Mouse (Mus musculus): ENCODE results near the gene Snx32.
A peak's percentile ranks its signal among the peaks of the same experiment; 100 is the strongest.

The Snx32 gene

DNA sequence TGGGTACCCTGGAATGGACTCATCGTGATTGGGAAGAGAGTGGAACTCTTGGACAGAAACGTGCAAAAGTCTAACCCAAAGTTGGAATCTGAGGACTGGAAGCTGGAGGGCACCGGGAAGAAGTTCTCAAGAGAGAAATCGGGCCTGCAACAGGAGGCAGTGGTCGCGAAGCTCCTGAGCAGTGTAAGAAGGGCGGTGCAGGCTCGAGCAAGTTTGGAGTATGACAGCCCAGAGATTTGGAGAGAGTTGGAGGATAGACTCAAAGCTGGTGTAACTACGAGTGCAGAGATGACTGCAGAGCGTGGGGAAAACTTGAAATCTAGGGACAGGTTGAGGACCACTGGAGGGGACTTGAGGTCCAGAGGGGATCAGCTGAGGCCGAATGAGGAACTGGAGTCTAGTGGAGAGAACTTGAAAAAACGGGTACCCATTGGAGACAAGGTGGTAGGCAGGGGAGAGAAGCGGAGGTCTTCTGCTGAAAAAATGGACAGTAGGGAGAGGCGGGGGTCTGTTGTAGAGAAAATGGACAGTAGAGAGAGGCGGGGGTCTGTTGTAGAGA lies 815 bp upstream of the Snx32 start:
- DNase-seq: no peak

DNA sequence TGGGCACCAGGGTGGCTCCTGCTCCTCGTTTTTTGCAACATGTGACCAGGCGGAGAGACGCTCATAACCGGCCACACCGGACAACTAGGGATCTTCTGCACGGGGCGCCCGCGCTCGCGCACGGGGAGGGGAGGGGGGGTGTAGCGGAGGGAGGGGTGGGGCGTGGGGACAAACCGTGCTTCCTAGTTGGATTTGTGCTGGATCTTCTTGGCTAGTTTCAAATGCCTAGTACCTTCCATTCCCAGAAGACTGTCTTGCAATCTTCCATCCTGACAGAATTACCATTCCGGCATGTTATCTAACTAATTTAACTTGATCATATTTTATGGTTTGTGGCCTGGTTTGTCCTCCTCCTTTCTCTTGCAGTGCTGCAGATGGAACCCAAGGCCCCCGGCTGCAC lies 6.7 kb downstream of the Snx32 start, which contains the start of gene 1700020D05Rik:
1700020D05Rik (minus strand) TSS at position 101 of the 400 bp plus-strand sequence.
- DNase-seq: no peak

DNA sequence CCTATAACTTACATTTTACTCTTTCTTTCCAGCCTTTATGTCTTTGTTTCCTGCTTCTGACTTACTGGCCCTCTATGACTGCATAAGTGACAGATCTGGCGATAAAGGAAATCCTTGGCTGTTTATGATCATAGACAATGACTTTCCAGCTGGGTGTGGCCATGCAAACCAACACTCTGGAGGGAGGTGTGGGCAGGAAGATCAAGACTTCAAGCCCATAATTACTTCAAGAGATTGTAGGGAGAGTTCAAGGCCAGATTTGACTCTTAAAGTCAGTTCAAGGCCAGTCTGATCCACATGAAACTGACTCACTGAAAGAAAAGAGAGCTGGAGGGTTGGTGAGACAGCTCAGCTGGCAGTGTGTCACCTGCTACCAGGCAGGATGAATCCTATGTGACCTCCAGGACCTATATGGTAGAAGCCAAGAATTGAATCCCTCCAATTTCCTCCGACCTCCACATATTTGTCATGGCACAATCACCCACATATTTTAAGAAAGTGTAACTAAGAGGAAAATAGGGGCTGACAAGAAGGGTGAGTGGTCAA lies 9.9 kb downstream of the Snx32 start:
- DNase-seq: no peak

DNA sequence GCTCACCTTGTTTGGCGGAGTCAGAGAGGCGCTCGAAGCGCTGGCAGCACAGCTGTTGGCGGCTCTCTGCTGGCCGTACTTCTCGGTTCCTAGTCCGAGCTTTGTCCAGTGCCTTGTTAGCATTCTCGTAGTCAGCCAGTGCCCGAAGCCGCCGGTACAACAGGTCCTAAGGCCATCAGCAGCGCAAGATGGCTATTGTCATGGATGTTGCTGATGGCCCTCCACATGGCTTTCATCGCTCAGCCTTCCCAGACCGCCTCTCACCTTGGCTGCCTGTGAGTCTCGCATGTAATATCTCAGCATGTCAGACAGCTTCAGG lies 14.3 kb downstream of the Snx32 start:
- DNase-seq: no peak

DNA sequence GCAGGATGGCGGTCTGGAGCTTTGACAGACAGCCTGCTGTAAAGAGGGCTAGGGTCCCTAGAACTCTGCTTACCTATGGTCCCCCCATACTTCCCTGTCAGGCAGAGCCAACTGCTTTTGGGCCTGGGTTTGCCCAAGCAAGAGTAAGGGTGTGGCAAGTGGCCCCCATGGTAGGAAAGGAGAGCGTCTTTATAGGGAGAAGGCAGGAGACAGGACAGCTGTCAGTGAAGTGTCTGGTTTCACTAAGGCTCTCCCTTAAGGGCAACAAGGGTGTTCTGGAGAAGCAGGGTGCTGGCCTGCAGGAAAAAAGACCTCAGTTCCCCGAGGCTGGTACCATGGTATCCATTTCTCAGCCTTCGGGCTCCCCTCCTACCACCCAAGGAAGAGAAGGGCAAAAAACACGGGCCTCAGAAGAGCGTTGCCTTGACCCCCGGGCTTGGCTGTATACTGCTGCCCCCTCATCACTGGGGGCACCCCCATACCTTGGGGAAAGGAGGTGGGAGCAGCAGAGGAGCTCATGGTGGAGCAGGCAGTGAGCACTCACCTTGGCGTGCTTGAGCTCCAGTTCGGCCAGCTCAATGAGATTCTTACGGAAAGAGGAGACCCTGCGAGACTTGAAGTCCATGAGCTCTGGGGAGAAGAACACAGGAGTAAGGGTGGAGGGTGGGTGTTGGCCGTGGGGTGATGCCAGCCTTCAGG lies 14.8 kb downstream of the Snx32 start:
- peak; percentile 25 for DNase-seq

DNA sequence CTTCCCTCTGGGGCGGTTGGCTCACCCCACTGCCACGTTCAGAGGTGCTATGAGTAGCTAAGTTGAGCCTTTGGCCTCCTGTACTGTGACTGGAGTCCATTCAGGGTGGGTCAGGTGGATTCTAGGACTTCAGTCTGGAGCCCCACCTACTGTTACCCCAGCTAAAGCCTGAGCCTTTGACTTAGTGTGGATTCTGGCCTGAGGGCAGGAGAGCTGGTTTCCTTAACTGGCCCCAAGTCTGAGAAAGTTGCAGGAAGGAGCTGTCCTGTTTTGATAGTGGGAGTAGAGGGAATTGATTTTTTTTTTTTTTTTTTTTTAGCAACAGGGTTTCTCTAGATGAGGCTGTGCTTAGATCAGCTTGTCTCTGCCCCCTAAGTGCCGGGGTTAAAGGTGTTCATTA lies 16.0 kb downstream of the Snx32 start:
- DNase-seq: no peak

DNA sequence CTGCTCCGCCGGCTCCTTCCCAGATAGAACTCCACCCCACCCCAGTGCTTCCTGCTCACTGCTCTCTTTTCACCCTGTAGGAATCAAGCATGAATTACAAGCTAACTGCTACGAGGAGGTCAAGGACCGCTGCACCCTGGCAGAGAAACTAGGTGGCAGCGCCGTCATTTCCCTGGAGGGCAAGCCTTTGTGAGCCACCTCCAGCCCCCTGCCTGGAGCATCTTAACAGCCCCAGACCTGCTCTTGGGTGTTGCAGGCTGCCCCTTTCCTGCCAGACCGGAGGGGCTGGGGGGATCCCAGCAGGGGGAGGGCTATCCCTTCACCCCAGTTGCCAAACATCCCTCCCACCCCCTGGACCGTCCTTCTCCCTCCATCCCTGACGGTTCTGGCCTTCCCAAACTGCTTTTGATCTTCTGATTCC lies 17.0 kb downstream of the Snx32 start:
- DNase-seq: peak; percentile 32

DNA sequence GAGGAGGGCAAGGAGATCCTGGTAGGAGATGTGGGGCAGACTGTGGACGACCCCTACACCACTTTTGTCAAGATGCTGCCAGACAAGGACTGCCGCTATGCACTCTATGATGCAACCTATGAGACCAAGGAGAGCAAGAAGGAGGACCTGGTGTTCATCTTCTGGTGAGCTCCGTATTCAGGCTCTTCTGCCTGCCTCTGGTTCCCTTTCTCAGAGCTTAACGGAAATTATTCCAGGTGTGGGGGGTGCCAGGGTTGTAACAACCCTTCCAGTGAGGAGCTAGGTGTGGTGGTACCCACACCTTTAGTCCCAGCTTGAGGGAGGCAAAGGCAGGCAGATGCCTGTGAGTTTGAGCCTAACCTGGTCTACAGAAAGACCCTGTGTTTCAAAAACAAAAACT lies 17.7 kb downstream of the Snx32 start:
- DNase-seq: no peak

DNA sequence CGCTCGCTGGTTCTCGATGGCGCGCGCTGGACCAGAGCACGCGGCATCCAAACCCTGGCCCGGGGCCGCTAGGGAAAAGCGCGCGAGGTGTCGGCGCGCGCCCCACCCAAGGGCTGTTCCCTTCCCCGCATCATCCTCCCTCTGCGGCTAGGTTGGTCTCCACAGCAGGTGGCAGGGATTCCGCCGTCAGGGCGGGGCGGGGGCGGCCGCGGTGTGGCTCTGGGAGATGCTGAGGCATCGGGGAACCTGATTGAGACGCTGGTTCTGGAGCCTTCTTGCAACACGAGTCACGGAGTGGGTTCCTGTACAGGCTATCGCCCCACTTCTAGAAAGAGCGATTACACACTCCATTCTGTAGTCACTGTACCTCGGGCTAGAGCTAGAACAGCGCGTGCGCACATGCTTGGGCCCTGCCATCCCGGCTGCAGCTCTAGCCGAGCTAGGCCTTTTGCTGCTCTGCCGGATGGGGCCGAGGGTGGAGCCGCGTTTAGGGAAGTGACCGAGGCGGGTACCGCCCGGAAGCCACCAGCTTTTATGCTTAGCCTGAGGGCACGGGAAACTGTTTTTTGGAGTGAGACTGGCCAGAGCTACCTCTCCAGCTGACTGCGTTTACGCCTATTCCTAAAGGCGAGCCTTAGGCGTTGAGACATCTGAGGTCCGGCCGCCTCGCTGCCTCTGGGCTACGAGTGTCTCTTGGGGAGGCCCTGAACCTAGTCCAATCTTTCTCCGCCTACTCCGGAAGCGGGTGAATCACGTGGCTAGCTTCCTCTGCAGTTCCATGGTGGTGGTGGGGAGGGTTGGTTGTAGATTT lies 19.2 kb downstream of the Snx32 start:
- DNase-seq: peak; percentile 76

DNA sequence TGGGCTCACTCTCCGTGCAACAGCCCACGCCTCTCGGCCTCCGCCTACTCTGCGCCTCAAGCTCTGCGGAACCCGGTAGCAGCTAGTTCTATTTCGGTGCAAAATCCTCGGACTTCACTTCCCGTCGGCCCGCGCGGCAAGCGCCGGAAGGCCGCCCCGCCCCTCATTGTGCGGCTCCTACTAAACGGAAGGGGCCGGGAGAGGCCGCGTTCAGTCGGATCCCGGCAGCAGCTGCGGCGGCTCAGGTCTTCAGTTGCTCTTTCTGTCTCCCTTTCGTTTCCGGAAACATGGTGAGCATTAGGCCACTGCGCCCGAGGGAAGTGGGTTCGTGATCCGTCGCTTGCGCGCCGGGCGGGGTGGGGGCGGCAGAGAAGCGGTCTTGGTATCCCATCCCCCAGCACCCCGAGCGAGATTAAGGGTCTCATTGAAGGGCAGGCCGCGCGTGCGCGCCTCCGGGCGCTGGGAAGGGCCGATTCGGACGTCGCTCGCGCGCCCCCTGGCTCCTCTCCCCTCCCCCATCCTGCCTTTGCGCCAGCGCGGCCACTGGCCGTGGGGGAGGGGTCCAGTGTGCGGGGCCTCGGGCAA lies 19.9 kb downstream of the Snx32 start, which contains the start of gene Cfl1:
Cfl1 (plus strand) TSS at position 143 of the 585 bp plus-strand sequence.
- DNase-seq: peak; percentile 92

DNA sequence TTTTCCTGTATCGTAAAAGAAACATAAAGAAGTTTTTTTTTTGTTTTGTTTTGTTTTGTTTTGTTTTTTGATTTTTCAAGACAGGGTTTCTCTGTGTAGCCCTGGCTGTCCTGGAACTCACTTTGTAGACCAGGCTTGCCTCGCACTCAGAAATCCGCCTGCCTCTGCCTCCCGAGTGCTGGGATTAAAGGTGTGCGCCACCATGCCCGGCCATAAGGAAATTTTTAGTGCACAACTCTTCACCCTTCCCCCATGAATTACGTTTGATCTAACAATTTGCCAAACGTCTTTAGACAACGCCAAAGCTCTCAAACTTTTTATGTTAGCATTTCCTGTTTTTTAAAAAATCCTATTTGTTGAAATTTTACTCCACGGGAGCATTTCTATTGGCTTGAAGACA lies 20.6 kb downstream of the Snx32 start:
- peak; percentile 30 for DNase-seq

DNA sequence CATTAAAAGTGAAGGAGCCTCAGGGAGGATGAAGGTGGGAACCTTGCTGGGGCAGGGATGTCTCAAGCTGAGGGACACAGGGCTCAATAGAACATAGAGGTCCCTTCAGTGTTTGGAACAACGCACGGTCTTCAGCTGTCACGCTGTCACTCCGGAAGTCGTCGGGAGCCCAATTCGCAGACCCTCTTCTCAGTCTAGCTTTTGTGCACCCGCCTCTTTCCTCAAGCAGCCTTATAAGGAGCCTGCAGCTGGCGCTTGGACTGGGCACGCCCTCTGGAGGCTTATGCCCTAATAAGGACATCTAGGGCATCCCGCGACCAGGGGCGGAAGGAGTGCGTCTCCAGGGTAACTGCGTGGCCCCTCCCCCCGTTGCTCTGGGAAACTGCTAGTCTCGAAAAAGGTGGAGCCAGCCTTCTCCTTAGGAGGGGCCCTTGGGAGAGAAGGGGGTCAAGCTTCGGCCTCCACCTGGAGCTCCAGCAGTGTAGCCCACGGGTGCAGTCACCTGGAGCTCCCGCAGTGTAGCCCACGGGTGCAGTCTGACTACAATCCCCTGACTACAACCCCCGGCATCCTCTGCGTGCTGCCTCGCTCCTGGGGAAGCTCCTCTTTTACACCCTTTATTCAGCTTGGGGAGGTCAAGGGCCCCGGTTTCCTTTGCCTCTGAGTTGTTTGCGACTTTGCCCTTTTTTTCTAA lies 21.3 kb downstream of the Snx32 start:
- DNase-seq: peak; percentile 94

DNA sequence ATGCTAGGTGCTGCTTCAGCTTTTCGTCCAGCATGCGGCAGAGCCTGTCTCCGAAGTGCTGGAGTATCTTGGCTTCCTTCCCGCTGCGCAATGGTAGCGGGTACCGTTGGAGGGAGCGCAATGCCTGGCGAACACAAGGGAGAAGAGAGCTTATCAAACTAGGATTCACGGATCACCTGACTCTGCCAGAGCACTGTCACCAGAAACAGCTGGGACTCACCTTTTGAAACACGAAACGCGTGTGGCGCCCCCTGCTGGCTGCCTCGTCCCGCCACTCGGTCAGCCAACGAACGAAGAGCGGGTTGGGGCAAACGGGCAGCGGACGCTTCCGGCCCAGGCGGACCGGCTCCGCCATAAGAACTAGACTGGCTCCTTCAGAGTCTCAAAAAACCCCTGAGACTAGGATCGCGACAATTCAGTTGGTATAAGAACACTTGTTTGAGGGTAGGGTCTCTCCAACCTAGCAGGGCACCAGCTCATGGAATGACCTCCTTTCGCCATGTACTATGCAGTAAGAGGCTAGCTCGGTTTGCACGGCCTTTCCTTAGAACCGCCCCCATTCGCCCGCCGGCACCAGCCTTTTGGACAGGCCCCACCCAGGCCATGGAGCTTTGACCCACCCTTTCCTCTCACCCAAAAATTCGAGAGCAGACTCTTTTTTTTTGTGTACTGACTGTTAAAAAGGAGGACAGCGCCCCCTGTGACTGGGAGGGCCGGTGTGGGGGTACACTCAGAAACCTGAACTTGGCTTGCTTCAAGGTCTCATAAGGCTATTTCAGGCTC lies 22.4 kb downstream of the Snx32 start, which contains the start of gene Mus81:
Mus81 (minus strand) TSS at position 635 of the 783 bp plus-strand sequence.
- peak; percentile 96 for DNase-seq

DNA sequence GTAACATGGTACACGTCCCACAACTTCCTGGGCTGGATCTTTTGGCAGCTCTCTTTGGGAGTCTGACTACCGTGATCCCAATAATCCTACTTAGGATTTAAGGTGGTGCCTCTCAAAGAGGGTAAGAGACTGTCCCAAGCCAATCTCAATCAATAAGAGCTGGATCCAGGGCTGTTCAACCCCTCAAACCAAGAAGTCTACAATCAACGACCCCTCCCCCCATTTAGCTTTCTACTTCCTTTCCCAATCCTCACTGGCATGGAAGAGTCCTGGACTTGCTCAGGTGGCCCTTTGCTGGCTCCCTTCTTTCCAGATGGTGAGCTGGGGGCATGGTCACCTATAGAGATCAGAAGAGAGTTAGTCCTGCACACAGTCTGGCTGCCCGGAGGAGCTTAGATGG lies 23.6 kb downstream of the Snx32 start:
- peak; percentile 47 for DNase-seq

DNA sequence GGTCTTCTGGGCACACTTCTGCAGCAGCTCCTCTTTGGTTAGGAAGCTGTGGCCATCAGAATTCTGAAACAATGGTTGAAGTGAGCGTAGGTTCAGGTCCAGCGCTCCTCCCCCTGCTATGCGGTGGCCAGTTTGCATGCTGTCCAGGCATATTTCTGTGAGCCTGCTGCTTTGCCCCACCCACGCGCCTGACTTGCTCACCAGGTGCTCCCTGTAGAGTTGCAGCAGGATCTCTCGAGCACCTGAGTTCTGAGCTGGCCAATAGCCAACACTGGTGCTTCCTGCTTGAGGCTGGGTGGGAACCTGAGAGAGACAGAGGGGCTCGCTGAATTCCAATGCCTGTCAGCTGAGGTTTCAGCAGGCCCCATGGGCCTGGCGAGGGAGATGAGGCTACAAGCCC lies 24.1 kb downstream of the Snx32 start:
- DNase-seq: peak; percentile 79

DNA sequence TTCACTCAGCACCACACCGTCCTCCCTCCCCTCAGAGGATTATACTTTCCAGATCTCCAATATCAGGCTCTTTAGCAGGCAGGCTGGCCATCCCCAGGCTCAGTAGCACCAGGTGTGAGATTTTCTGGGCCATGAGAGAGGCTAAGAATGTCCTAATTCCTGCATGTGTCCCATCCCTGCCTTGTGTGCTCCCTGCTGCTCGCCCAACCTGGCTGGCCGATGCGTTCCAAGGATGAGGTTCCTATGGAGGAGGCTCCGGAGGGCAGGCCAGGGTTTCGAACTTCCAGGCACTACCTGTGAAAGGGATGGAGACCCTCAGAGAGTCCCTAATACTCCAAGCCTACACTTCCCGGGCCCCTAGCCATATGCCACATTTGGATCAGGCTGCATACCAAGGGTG lies 24.5 kb downstream of the Snx32 start:
- DNase-seq: peak; percentile 83

DNA sequence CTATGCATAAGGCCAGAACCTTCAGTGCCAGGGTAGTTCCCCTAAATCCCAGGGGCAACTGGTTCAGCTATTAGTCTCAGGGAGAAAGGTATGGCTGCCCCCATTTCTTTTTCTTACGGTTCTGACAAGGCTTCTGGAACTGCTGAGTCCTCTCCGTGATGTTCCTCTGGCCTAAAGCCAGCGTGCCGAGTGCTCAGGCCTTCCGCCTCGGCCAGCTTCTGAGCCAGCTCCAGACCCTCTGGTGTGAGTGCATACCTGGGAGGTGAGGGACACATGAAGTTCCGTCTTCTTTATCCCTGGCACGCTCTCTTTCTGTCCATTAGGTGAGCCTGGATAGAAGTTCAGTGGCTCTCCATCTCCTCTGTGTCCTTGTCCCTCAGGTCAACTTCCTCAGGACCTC lies 25.0 kb downstream of the Snx32 start:
- DNase-seq: no peak

DNA sequence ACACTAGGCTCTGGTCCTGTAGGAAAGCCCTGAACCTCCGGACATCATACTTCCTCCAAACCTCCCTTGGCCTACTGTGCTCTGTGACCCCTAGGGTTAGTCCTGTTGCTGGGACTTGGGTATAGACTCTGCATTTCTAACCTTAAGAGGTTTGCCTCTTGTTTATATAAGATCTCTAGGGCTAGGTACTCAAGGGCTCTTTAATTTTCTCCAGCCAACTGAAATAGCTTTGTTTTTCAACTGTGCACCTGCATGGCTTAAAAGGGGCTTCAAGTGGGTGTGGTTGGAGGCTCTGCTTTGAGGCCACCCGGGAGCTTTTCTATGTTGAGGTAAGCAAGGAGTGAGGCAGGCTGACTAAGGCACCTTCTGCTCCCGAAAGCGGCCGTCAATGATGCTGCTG lies 25.8 kb downstream of the Snx32 start:
- peak; percentile 41 for DNase-seq

DNA sequence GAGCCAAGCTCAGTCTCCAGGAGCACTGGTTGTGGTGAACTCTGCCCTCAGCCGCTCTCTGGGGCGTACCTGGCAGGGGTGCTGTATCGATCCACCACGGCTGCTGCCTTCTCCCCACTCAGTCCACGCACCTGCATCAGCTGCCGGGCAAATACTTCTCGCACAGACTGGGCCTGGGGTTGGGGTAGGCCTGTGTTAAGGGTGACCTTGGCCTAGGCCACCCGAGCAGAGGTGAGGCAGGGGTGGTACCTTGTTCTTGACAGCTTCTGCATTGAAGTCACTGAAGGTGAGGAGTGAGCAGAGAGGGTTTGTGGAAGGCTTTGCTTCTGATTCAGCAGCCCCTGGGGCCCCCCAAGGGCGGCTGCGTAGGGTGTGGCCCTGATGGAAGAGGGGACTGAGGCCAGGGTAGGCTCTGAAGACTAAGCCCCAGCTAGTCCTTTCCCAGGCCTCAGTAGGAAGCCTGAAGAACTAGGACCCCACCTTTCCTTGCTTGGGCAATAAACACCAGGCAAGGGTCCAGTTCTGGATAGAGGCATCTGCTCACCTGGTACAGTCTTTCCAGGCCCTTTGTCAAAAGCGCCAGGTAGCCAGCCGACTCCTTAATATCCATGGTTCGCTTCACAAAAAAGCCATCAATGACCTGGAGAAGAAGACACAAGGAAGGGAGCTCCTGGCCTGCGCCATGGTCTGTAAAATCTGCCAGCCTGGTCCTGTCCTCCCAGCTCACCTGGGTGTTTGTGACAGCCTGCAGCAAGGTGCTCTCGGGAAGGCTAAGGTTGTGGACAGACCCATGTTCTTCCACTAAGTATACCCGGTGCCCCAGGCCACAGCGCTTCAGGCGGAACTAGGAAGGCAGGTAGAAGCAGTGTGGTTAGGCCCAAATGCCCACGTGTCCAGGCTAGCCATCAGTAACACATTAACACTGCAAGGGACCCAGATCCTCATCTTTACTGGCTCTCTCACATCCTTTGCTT lies 26.7 kb downstream of the Snx32 start:
- peak; percentile 48 for DNase-seq

DNA sequence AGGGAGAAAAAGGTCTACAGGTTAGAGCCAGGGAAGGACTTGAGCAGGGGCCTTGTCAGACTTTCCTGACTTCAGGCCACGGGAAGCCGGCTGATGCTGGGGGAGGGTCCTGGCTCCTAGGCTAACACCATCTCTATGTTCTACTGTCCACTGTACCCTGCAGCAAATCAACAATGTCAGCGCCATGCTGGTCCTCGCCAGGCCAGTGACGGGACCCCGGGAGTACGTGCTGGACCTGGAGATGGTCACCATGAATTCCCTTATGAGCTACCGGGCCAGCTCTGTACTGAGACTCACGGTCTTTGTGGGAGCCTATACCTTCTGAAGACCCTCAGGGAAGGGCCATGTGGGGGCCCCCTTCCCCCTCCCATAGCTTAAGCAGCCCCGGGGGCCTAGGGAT lies 28.9 kb downstream of the Snx32 start:
- DNase-seq: no peak

DNA sequence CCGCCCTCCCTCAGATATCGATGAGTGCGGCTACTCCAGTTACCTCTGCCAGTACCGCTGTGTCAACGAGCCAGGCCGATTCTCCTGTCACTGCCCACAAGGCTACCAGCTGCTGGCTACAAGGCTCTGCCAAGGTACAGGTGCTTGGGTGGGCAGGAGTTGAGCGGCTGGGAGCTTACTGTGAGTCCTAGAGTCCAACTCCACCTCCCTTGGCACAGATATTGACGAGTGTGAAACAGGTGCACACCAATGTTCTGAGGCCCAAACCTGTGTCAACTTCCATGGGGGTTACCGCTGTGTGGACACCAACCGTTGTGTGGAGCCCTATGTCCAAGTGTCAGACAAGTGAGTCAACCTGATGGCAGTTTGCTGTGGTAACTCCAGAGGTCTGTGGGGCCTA lies 30.3 kb downstream of the Snx32 start:
- DNase-seq: peak; percentile 33

Data from cerebellum, adult 8-10 months (tissue).